Mouse (Mus musculus): ENCODE results near the gene Neurod6. TPM values are rescaled to one million over a fixed set of nuclear protein-coding genes. Genes with fewer than 3 reads are reported as not detected.

The Neurod6 gene
- total RNA-seq, 2 experiments from 2014 or later = not detected

DNA sequence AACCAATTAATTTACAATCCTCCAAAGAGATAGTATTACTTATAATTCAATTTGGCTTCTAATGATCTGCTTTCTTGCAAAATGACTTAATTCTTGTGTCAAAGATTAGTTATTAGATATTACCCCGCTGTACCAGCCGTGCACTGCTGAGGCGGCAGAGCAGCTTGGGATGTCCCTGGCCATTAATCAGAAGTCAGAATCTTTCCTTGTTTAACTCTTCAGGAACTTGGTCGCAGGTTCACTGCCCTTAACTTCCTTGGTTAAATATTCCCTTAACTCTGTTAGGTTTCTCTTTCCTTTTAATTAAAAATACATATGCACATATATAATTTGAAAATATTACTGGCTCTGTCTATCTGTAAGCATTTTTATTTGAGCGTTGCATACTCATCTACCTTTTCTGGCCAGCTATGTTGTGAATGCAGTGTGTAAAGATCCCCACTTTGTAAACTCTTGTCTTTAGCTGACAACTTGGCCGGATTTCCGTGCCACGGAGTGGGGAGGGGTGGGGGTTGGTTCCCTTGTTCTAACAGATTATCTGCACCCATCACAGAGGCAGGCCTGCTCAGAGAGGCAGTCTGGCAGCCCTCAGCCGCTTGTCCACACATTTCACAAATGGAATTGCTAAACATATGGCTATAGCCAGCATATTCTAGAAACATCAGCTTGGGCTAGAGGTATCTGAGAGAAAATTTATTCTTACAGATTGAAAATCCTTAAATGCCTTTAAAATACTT is 34.1 kb downstream of the Neurod6 start:
- ATAC-seq (ENCODE audit: poor library complexity, severe bottlenecking) = no peak

DNA sequence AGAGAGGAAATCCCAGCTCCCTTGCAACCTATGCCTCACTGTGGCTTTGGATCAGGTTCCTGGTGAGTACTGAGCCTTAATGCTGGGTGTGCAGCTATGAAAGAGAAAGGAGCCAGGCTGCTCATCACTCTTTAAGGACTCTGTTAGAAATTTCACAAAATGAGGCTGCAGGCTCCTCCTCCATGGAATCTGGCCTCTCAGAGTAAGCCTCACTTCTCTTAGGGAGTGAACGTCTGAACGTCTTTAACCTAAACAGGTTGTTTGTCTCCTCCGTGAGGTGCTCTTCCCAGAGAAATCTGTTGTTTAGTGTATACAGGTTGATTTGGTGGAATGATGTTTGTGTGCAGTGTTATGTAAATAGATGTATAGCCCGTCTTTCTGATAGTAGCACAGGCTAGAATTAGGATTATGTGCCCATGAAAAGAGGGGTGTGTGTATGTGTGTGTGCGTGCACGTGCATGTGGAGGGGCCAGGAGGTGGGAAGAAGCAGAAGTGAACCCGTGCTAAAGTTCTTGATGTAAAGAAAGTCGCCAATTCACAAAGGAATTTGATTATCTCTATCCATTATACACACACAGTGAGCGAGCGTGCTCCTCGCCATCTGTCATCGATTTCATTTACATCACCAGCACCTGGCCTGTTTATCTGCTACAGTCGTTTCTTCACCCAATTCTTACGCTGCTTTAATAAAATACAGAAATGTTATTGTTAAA is 34.8 kb downstream of the Neurod6 start:
- no peak for ATAC-seq (ENCODE audit: poor library complexity, severe bottlenecking)

DNA sequence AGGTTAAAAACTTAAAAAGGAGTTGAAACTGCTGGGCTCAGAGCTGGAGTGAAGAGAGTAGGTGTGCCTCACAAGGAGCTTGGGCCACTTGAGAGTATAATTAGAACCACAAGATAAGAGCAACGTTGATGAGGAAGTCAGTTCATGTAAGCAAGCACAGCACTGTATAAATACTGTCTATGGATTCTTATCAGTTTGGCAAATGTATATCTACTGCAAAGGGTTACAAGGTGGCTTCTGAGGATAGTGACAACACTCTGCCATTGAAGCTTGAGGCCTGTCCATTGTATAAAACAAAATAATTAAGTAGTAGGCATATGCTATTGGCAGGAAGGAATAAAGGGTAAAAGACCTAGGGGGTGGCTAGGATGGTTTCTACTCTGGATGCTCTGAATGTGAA is 46.4 kb downstream of the Neurod6 start:
- no peak for ATAC-seq (ENCODE audit: poor library complexity, severe bottlenecking)

Other genes starting within 250 kb of the Neurod6 start
- gene Adcyap1r1, start 229.3 kb downstream of the Neurod6 start, total RNA-seq (2015) = 0.25 TPM in 1 of 2 replicates, not detected in the other
- 0.15 and 0.24 TPM in 2 replicates for gene Adcyap1r1, start 229.3 kb downstream of the Neurod6 start, total RNA-seq (2017)
- gene Itprid1, start 155.6 kb upstream of the Neurod6 start, total RNA-seq (2015) = not detected in 2 replicates
- not detected in 2 replicates for gene Itprid1, start 155.6 kb upstream of the Neurod6 start, total RNA-seq (2017)

Data from megakaryocyte, adult 5-6 weeks (primary cell).